Mouse (Mus musculus) lung, postnatal 0 days (tissue): ENCODE results near the gene Sdk1.

Source experiments
- CTCF ChIP-seq: IDR thresholded peaks from 2 replicates; pipeline ENCODE4 v1.5.1; 2016; ENCODE audit warnings: antibody characterized with exemption, mild to moderate bottlenecking
- EP300 ChIP-seq: IDR thresholded peaks from 2 replicates; pipeline ENCODE4 v1.6.1; 2016; ENCODE audit warnings: antibody characterized with exemption, mild to moderate bottlenecking, control low read depth

DNA sequence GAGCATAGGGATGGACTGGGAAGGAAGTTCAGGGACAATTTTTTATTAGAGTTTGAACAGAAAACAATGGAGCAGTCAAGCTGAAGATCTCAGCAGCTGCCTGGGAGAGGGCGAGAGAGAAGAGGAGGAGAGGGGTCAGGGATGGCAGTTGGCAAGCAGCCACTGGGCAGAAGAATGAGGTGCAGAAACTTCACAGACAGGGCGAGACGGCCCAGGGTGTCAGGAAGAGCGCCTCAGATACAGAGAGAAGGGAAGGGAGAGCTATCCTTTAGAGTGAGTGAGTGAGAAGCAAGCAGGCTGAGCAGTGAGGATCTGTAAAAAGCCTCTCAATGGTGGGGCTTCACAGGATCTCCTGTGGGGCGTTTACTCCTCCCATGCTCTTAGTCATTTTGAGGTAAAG is 319.0 kb downstream of the Sdk1 start:
- TF ChIP-seq CTCF (no peak), EP300 (no peak)
